Mouse (Mus musculus): Measurements from ENCODE around the gene Srrm3.
A peak's percentile ranks its signal among the peaks of the same experiment; 100 is the strongest.

Gene Srrm3

DNA sequence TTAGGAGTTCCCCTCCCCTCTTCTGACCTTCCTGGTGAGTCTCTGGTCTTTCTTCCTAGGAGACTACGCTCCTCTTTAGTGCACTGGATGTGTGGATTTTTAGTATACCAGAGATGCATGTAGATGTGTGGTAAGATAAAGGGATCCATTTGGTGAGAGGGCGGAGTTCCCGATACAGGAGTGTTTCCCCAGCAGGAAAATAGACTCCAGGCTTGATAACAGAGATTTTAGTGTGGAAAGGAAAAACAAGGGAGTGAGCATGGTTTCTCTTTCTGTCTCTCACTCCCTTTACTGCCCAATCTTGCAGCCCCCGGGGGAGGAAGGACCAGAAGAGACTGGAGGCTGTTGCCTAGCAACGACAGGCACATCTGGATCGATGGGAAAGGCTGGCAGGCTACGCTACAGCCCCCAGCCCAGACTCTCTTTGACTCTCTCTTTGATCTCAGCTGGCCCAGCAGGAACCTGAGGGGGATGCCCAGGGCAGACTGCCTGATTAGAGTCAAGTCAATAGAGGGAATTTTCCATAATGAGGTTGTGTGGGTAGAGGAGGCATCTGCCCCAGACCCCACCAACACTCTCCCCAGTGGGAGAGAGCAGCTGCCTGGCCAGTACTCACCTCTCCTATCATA, 15.7 kb downstream of the Srrm3 start:
- DNase-seq (ENCODE audit: low spot score in 2 of 2), result no peak

GRCm38 (mm10) chr5:135824517-135824916, 17.8 kb downstream of the Srrm3 start:
- DNase-seq (ENCODE audit: low spot score in 2 of 2), result no peak

DNA sequence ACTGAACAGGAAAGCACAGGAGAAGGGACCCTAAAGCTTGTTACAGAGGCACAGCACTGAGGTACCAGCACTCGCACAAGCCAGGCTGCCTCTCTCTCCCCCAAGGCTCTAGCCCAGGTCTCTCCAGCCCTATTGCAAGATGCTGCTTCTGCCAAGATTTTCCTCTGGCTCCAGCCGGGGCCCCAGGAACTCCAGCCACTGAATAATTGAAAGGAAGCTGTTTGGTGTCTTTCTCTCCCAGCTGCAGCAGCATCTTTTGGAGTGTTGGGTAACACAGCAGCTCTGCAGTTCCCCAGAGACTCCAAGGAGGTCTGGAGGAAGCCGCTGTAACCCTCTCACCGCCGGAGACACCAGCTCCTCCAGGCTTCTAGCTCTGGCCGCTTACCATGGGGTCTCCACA, 19.5 kb downstream of the Srrm3 start:
- no peak for DNase-seq (ENCODE audit: low spot score in 2 of 2)

DNA sequence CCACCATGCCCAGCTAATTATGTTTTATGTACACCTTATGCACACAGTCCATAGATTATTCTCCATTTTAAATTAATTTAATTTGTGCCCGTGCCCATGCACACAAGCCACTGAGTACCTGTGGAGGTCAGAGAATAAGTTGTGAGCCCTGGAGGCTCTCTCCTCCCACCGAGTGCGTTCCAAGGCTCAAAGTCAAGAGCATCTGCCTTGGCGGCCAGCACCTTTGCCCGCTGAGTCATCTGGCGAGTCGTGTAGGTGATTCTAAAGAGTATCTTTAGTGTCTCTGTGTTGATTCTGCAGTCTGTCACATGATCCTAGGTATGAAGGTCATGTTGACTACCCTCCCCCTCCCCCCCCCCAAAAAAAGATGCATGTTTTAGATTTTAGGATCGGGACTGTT, 22.7 kb downstream of the Srrm3 start:
- no peak for DNase-seq (ENCODE audit: low spot score in 2 of 2)

DNA sequence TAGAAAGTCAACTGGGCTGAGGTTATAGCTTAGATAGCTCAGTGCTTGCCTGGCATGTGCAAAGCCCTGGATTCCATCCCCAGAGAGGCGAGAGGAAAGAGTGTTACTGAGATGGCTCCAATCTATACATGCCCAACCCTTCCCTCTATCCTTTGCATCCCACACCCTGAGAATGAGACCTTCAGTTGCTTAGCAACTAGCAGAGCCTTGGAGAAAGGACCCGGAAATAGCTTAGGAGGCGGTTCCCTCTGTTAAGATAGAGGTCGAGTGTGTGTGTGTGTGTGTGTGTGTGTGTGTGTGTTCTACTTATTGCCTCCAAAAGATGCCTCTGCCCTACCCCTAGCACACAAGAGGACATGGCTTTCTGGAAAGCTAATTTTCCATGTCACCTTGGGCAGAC, 26.0 kb downstream of the Srrm3 start:
- DNase-seq (ENCODE audit: low spot score in 2 of 2), result no peak

- peak; percentile 37 to 72 for DNase-seq (ENCODE audit: low spot score in 2 of 2)
These were observed 28.2 kb downstream of the Srrm3 start for GRCm38 (mm10) chr5:135834769-135835491.

DNA sequence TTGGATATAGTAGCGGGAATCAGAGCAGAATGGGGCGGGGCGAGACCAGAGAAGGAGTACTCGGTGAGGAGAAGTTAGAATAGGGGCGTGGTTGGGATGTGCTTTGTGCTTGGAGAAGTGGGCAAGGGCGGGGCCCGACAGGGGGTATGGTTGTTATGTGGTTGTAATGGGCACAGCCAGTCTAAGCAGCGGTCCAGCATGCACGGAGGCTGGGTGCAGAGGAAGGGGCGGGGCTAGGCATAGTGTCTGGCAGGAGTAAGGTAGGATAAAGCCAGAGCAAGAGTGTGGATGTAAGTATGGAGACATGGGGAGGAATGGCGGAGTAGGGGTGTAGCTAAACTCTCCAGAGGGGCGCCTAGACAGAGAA, 28.8 kb downstream of the Srrm3 start:
- no peak for DNase-seq (ENCODE audit: low spot score in 2 of 2)

DNA sequence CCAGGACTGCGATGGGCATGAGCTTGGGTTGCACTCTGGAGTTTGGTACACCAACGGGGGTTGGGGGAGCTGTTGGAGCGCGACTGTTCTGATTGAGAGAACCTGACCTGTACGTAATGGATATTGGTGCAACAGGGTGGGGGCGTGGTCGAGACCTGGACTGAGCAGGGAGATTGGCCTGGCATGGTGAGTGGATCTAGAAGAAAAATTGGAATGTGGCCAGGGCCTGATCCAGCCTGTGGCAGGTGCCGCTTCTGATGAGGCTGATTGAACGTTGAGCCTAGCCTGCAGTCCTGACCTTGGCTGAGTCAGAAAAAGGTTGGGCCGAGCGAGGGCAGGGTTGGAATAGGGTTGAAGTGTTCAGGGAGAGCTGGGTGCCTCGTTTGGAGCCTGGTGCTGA, 29.3 kb downstream of the Srrm3 start:
- no peak for DNase-seq (ENCODE audit: low spot score in 2 of 2)

- DNase-seq (ENCODE audit: low spot score in 2 of 2), result no peak
These were observed 35.0 kb downstream of the Srrm3 start for GRCm38 (mm10) chr5:135841651-135842050.

DNA sequence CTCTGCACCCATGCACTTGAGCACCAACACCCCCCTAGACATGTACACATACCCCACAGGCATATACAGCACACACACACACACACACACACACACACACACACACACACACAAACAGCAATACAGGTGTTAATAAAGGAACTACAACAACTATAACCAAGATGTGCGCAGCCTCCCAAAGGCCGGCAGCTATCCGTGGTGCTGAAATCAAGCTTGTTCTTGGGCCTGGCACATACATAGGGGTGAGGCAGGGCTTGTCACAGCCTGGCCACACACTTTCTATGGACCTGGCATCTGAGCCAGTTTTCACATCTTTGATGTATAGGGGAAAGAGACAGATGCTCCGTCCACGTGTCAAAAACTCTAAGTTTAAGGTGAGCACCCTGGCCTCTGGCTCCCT, 36.7 kb downstream of the Srrm3 start:
- DNase-seq (ENCODE audit: low spot score in 2 of 2), result no peak

GRCm38 (mm10) chr5:135845676-135846320, 39.1 kb downstream of the Srrm3 start:
- no peak for DNase-seq (ENCODE audit: low spot score in 2 of 2)

GRCm38 (mm10) chr5:135847460-135847859, 40.8 kb downstream of the Srrm3 start:
- no peak for DNase-seq (ENCODE audit: low spot score in 2 of 2)

DNA sequence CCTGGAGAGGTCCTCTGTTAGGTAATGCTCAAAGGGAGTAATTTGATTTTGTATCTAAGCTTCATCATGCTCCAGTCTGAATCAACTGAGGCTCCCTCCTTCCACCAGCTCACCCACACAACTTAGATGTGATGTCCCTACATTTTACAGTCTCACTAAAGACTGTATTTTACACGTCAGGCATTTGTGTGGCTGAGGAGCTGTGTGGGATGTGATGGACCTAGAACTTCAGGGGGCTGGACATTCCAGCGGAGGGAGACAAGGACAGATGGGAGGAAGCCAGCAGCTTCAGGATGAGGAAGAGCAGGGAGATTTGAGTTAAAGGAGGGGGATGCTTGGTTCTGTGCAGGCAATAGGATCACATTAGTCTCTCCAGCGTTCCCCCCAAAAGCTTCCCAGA, 41.2 kb downstream of the Srrm3 start:
- no peak for DNase-seq (ENCODE audit: low spot score in 2 of 2)

DNA sequence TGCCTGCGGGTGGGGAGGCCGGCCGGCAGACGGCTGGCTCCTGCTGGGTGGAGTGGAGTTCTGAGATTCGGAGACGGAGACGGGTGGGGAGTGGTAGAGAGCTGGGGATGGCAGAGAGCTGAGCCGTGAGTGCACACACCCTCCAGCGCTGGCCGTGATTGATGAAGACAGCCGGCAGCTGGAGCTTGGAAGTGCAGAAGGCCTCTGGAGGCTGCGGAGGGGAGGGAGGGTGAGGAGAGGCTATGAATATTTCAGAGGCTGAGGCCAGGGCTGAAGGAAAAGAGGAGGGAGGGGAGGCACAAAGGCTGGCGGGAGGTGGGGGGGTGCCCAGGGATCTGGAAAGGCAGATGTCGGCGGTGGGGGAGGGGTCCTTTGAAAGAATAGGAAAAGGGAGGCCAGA, 44.3 kb downstream of the Srrm3 start:
- peak; percentile 47 to 55 for DNase-seq (ENCODE audit: low spot score in 2 of 2)

DNA sequence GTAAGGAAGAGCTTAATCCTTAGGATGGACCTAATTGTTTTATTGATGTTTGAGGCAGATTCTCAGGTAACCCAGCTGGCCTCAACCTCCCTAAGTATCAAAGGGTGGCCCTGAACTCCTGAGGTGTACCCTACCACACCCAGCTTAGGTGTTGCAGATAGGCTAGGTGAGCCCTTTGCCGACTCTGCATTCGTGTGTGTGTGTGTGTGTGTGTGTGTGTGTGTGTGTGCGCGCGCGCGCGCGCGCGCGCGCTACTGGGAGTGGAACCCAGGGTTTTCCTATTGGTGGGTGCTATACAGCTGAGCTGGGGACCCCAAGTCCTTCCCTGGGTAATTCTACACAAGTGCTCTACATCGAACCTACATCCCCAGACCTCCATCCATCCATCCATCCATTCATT, 44.8 kb downstream of the Srrm3 start:
- DNase-seq (ENCODE audit: low spot score in 2 of 2), result no peak

DNA sequence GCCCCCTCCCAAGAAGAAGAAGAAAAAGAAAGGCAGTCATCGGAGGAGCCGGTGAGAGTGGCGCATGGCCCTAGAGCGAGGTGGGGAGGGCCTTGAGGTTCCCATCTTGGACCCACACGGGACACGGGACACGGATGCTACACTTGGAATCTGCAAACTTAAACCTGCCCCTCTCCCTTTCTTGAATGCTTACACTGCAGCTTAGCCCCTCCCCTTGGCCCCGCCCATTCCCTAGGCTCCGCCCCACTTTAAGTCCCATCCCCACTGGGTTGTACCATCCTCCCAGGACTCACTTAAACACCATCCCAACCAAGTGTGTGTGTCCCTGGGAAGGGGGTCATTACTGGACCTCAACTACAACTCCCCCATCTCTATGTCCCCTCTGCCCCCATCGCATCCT, 45.7 kb downstream of the Srrm3 start:
- no peak for DNase-seq (ENCODE audit: low spot score in 2 of 2)

GRCm38 (mm10) chr5:135853731-135854130, 47.0 kb downstream of the Srrm3 start:
- DNase-seq (ENCODE audit: low spot score in 2 of 2), result no peak

DNA sequence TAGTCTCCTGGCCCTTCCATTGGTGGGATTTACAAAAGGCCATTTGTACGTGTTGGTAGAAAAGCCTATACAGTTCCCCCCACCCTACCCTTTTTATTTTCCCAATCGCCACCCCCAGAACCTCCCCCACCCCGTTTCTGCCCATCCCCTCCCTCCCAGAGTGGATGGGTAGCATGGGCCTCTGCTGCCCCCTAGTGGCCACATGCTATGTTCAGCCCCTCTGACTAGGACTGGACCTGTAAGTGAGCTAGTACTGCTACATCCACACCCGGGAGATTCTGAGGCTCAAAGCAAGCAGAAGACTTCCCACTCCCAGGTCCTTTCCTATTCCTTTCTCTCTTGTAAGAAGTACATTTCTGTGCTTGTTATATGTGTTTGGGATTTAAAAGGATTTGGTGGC, 48.5 kb downstream of the Srrm3 start:
- DNase-seq (ENCODE audit: low spot score in 2 of 2), result peak; percentile 71 to 82

DNA sequence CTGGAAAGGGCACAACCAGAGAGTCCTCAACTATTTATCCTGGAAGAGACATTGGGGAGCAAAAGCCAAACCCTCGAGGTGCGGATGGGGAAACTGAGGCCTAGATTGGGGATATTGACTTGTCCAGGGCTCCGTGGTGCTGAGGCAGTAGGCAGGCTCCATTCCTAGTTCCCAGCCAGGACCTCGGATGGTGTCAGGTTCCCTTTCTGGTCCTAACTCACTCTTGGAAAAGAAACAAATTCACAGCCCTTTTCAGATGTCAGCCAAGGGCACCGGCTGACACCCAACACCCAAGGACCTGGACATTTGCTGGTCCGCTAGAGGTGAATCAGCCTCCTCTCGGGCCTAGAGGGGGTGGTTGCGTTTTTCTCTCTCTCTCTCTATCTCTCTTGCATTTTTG, 60.0 kb downstream of the Srrm3 start:
- DNase-seq (ENCODE audit: low spot score in 2 of 2), result no peak

DNA sequence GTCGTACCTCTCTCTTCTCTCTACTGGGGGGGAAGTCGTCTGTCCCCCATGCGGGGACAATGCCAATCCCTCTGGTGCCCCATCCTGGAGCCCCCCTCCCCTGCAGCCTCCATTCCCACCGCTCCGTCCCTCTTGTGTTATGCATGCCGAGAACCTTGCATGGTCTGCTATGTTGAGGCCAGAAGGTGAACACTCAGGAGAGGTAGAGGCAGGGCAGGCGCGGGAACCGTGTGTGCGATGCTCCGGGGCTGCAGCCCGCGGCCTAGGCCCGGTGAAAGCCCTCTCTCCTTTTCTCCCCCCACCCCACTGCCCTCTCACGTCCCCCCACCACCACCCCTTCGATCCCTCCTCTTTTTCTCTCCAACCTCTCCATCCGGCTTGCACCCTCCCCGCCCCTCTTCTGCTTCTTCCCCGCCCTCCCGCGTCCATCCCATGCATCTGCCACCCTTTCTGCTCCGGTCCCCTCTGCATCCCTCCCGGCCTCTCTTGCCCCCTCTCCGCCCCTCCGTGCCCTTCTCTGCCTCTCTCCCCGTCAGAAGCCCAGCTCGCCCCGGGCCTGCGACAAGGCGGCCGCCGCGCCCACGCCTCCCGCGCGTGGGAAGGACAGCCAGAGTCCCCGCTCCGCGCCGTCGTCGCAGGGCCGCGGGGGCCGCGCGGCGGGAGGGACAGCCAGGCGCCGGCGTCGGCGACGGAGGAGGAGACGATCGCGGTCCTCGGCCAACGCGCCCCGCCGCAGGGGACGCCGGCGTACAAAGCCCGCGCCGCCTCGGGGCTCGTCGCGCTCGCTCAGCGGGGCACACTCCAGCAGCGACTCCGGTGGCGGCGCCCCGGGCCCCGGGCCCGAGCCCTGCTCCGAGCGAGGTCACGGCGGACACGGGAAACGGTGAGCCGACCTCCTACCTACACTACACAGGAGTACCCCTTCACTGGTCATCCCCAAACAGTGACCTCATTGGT, 61.2 kb downstream of the Srrm3 start:
- DNase-seq (ENCODE audit: low spot score in 2 of 2), result no peak

DNA sequence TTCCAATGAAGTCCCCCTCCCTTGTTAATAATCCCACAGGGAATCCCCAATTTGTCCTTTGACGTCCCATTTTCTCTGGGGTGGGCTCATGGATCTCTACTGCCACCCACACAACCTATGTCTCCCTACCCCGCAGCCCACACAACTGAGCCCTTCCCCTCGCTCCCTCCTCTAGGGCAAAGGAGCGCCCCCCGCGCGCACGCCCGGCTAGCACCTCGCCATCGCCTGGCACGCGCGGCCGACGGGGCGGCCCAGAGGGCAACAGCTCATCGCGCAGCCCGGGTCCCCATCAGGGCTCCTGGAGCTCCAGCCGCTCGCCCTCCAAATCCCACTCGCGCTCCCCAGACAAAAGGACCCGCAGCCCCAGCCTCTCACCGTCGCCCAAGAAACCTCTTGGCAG, 62.0 kb downstream of the Srrm3 start:
- no peak for DNase-seq (ENCODE audit: low spot score in 2 of 2)
